Mouse (Mus musculus) layer of hippocampus, adult 9-10 months (tissue): Measurements from ENCODE around the gene Vasn.

Source experiments
- DNase-seq: peaks from one replicate; pipeline ENCODE4 v3.0.0; 2022; ENCODE audit warnings: low spot score

Vasn gene

DNA sequence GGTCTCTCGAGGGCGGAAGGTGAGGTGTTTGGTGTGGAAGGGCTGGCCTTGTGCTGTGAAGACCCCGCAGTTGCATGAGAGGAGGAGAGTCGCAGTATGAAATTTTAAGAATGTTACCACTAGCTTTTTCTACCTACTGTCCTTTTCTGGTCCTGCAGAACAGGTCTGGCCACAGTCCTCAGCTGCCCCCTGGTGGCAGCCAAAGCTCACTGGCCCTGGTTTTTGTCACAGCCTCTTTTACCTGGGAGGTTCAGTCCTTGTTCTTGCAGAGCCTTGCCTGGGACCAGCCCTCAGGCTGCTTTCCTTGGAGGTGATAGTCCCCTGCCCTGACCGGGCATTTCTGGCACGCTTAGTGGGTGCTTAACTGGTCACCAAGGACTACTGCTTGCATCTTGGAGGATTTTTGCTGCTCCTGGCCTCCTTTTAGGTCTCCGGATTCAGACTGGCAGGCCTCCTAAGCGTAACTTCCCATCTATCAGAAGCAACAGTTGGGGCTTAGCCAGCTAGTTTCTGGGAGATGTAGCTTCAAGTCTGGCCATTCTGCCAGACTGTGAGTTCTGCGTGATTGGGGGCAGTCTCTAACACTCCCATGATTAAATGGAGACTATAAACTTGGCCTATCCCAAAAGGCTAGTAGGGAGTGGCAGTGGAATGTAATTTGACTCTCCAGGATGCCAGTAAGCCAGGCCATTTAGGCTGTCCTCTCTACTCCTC is 31.8 kb upstream of the Vasn start:
- peak; percentile 71 for DNase-seq

GRCm38 (mm10) chr16:4608532-4609059 is 31.1 kb upstream of the Vasn start:
- no peak for DNase-seq

DNA sequence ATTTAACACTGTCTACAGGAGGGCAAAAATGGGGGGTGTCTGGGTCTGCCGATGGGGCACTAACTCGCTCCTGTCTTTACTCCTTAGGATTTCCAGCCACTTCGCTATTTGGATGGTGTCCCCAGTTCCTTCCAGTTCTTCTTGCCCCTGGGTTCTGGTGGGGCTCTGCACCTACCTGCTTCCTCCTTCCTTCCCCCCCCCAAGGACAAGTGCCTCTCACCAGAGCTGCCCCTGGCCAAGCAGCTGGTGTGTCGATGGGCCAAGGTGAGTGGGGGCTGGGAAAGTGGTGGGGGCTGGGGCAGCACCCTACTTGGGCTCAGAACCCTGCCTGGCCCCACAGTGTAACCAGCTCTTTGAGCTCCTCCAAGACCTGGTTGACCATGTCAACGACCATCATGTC is 28.5 kb upstream of the Vasn start:
- DNase-seq = no peak

GRCm38 (mm10) chr16:4611676-4612075 is 28.1 kb upstream of the Vasn start:
- no peak for DNase-seq

DNA sequence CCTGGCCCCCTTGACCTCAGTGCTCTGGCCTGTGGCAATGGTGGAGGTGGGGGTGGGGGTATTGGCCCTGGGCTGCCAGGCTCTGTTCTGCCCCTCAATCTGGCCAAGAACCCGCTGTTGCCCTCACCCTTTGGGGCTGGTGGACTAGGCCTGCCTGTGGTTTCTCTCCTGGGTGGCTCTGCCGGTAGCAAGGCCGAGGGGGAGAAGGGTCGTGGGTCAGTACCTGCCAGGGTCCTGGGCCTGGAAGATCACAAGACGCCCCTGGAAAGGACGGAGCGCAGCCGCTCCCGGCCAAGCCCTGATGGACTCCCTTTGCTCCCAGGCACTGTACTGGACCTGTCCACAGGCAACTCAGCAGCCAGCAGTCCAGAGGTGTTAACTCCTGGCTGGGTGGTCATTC is 26.0 kb upstream of the Vasn start:
- no peak for DNase-seq

DNA sequence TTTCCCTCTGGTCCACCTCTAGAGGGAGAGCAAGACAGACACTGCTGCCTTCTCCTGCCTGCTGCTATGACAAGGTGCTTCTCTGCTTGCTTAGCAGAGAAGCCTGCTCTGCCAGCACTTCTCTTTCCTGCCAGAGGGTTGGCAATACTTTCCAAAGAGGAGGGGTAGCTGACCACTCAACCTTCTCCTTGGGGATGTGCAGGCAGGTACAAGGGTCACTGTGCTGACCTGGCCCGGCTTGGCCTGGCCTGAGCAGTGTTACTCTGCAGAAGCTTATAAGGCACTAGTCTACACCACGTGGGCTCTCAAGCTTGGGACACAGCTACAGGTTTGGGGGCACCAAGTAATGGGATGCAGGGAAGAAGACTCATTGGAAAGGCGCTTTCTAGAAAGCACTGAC is 25.1 kb upstream of the Vasn start:
- DNase-seq = no peak

GRCm38 (mm10) chr16:4615297-4615696 is 24.4 kb upstream of the Vasn start:
- DNase-seq = no peak

- DNase-seq = no peak
These were observed 22.9 kb upstream of the Vasn start for GRCm38 (mm10) chr16:4616829-4617228.

GRCm38 (mm10) chr16:4624074-4624473 is 15.7 kb upstream of the Vasn start:
- DNase-seq = no peak

GRCm38 (mm10) chr16:4624481-4625110 is 15.1 kb upstream of the Vasn start, which contains the start of gene Pam16:
TSS of gene Pam16 (minus strand) at chr16:4624988.
- peak; percentile 85 for DNase-seq

DNA sequence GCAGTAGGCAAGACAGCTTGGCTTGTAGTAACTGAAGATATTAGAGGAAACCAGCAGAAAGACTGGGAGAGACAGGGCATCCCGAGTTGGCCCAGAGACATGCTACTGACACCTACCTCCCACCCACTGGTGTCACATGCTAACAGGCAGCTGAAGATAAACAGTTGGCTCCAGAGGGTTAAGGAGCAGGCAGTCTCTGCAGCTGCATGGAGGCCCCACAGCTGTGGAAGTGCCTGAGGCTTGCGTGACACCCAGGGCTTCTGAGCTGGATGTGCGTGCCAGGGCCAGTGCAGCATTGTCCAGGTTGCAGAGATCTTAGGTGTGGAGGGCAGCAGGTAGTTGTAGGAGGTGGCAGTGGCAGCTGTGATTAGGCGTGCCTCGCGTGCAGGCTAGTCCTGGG is 12.6 kb upstream of the Vasn start:
- DNase-seq = no peak

GRCm38 (mm10) chr16:4628898-4629419 is 10.8 kb upstream of the Vasn start:
- no peak for DNase-seq

DNA sequence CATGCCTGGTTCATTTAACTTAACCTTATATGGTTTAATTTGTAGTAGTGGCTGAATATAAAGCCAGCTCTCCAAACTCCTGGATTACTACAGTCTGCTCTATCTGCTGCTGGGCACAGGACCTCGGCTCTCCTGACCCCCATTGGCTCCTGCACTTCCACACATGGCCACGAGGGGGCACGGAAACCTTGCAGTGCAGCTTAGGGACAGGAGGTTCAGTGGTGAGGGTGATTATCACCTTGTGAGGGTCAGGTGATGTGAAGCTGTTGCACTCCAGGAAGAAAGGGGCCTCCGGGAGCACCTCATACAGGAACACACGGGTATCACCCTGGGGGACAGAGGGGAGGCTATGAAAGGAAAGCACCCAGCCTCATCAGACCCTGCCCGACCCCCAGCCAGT is 9.8 kb upstream of the Vasn start:
- DNase-seq = peak; percentile 63

GRCm38 (mm10) chr16:4632050-4632449 is 7.7 kb upstream of the Vasn start:
- DNase-seq = no peak

- DNase-seq = no peak
These were observed 6.1 kb upstream of the Vasn start for GRCm38 (mm10) chr16:4633661-4634060.

- DNase-seq = no peak
These were observed 5.1 kb upstream of the Vasn start for GRCm38 (mm10) chr16:4634681-4635080.

- no peak for DNase-seq
These were observed 4.0 kb upstream of the Vasn start for GRCm38 (mm10) chr16:4635760-4636159.

GRCm38 (mm10) chr16:4638891-4639390 is 800 bp upstream of the Vasn start:
- no peak for DNase-seq

DNA sequence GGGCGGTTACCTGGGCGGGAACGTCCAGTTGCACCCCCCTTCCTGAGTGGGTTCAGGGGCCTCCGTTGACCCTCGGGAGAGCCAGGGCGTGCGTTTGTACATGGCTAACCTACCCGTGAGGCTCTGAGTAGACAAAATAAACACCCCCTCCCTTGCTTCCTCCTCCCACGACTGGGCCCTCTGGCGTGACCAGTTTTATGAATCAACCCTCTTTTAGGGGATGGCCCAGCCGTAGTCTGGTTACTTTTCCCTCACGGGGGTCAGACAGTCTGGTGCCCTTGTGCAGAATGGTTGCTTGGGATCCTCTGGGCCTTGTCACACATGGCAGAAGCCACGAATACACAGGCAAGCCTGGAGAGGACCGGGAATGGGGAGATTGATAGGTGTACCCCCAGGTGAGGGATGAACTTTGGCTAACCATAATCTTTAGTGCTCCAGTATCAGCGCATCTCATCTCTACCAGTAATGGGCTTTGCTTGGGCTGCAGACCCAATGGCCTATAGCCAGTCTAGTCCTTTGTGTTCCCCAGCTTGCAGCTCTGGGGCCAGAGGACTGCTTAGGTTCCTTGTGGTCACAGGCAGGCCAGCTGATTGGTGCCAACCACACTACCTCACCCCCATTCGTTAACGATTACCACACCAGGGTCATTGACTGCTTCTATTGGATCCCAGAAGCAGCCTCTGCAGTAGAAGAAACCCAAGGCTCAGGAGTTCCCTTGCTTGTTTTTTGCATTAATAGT is 695 bp downstream of the Vasn start:
- DNase-seq = no peak

DNA sequence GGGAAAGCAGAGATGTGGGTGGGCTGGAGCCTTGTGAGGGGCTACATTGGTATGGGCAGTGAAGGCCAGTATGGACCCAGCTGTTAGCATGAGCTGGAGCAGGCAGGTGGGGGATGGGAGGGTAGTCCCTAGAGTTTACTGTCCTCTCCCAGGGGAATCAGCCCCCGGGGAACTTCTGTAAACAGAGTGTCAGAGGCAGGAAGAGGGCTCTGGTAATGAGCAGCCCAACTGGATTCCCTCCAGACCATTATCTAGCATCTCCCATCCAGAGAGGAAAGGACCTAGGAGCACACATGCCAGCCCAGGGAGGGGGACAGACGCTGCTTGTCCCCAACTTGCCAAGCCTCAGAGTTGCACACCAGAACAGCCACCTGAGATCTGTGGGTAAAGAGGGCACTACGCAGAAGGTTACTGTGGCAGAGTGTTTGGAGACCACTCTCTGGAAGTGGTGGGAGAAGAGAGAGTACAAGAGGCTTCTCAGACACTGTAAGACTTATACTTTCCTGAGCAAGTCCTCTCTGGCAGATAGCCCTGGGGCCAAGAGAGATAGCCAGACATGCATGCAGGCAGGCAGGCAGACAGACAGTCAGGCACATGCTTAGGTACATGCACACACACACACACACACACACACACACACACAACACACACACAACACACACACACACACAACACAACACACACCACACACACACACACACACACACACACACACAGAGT is 1.5 kb downstream of the Vasn start:
- no peak for DNase-seq

DNA sequence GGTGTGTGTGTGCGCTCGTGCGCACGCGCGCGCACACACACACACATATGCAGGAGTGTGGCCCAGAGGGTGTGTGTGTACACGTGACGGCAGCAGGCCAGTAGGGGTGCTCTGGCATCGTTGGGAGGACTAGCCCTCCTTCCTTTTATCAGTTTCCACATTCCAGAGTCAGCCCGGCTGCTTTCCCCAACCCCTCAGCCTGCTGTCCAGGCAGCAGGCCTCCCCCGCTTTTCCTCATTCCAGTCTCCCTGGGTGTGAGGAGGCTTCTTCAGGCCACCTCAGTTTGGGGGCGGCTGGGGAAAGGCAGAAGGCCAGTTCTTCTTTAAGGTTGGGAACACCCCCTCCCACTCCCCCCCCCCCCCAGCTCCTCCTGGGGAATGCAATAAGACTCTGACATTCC is 2.4 kb downstream of the Vasn start:
- no peak for DNase-seq

- no peak for DNase-seq
These were observed 3.2 kb downstream of the Vasn start for GRCm38 (mm10) chr16:4642937-4643336.
